Mouse (Mus musculus) CD4-positive, CD25-positive, alpha-beta regulatory T cell, adult 9 weeks (primary cell): ENCODE measurements around the gene Brms1l. TPM values are rescaled to one million over a fixed set of nuclear protein-coding genes. Genes with fewer than 3 reads are reported as not detected.

Experiments
- polyA plus RNA-seq: library from polyadenylated mRNA; unstranded; fragments of 100-300 nt; shearing (Covaris generic); gene quantifications from one replicate; pipeline ENCODE4 v1.2.1, GENCODE M21; 2017

Brms1l gene
- 23.7 TPM for polyA plus RNA-seq

GRCm38 (mm10) chr12:55836199-55836951 is at the start of gene Brms1l:
Gene Brms1l, plus strand, starts transcription at chr12:55836324.

GRCm38 (mm10) chr12:55820661-55821314 is 15.3 kb upstream of the Brms1l start, which contains the start of gene Ralgapa1:
Gene Ralgapa1, minus strand, starts transcription at chr12:55821167.

Other genes with a start within 250 kb of the Brms1l start
- 0.20 TPM for gene Insm2, start 236.9 kb upstream of the Brms1l start, polyA plus RNA-seq
- 11.9 TPM for gene Ralgapa1, start 15.2 kb upstream of the Brms1l start, polyA plus RNA-seq